Mouse (Mus musculus): ENCODE data around the gene Fut7. TPM values are rescaled to one million over a fixed set of nuclear protein-coding genes. Genes with fewer than 3 reads are reported as not detected.

Fut7 gene
- polyA plus RNA-seq, 1 experiment, result not detected

DNA sequence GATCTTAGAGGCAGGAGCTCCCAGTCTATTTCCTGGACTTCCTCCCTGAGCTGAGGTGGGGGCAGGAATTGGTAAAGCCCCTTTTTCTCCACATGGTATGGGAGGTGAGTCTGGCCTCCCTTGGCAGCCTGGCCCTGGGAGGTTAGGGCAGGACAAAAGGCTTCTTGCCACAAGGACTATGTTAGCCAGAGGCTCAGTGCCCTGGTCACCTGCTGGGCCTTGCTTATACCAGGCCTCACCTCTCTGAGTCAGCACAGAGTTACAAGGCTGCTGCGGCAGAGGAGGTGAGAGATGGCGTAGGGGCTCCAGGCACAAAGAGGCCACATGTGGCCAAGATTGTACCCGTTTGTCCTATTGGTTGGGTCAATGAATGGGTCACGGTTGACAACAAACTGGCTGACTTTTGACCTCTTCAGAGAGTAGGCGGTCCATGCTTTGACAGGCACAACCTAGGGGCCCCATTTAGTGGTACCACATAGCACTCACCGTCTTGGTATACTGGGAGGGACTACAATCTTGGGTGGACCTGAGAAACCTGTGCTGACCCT is 8.3 kb downstream of the Fut7 start:
- no peak overlapping the region for H3K27ac ChIP-seq (replicated peaks; ENCODE audit: low read depth, low read length)
- peaks cover 2% of the 10 kb centered on the region; the same call in 1 of the 2 replicates for H3K4me1 ChIP-seq (ENCODE audit: control insufficient read depth, insufficient read depth, insufficient read length, low read length)
- H3K4me3 ChIP-seq (ENCODE audit: insufficient read depth, low read depth, low read length), result no peak overlapping the region

DNA sequence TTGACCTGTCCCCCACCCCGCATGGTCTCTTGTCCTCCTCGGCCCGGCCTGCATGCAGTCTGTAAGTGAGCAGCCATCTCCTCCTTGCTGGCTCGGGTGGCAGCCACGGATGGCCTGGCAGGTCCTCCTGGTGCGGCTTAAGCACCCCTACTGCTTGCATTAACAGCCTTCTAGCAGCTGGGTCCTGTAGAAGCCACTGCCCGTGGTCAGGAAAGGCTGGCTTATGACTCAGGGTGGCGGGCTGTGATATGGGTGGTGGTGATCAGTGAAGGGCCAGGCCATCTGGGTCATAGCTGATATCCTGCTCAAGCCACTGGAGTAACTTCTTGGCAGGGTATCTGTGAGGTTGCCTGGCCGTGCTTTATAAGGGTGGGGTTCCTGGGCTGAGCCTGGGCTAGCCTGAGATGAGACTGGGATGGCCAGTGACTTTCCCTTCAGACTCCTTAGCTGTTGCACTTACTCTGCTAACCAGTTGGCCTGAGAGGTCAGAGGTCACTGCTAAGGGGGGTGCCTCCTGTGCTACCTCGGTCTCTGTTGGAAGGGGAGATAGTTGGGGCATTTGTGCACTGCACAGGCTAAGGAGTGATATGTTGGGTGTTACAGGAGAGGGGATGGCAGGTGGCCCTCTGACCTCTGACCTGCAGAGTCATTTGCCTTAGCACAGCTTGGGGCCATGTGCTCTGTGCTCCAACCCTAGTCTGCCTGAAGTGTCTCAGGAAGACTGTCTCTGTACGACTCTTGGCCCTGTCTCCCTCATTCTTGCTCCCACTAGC is 9.4 kb downstream of the Fut7 start:
- Histone ChIP-seq H3K4me1 (ENCODE audit: control insufficient read depth, insufficient read depth, insufficient read length, low read length) (peaks cover 2% of the 10 kb centered on the region; the same call in 1 of the 2 replicates), H3K27ac (replicated peaks; ENCODE audit: low read depth, low read length) (no peak overlapping the region), H3K4me3 (ENCODE audit: insufficient read depth, low read depth, low read length) (no peak overlapping the region)

DNA sequence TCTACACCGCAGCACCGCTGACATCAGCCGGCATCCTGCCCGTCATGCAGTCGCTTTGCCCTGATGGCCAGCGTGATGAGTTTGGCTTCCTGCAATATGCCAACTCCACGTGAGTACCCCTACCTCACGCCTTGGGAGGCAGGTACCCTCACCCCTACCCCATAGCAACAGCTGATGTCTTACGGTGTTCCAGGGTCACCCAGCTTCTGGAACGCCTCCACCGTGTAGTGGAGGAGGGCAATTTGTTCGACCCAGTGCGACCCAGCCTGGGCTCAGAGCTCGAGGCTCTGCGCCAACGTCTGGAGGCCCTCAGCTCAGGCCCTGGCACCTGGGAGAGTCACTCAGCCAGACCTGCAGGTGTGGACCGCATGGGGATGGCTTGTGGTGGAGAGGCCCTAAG is 10.0 kb downstream of the Fut7 start:
- H3K4me3 ChIP-seq (ENCODE audit: insufficient read depth, low read depth, low read length), result no peak overlapping the region
- H3K27ac ChIP-seq (replicated peaks; ENCODE audit: low read depth, low read length), result no peak overlapping the region
- peaks cover 2% of the 10 kb centered on the region; the same call in 1 of the 2 replicates for H3K4me1 ChIP-seq (ENCODE audit: control insufficient read depth, insufficient read depth, insufficient read length, low read length)

DNA sequence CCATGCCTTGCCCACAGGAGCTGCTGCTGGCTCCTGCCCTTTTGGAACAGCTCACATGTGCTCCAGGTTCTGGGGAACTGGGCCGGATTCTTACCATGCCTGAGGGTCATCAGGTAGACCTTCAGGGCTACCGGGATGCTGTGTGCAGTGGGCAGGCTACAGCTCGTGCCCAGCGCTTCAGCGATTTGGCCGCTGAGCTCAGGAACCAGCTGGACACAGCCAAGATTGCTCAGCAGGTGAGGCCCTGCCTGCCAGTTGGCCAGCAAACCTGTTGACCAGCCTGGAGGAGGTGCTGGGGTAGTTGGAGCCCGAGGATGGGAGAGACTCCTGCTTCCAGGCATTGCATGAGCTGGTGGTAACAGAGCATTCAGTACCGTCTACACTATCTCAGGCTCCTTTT is 11.2 kb downstream of the Fut7 start:
- H3K4me3 ChIP-seq (ENCODE audit: insufficient read depth, low read depth, low read length), result no peak overlapping the region
- no peak overlapping the region for H3K27ac ChIP-seq (replicated peaks; ENCODE audit: low read depth, low read length)
- H3K4me1 ChIP-seq (ENCODE audit: control insufficient read depth, insufficient read depth, insufficient read length, low read length), result no peaks in the 10 kb centered on the region

DNA sequence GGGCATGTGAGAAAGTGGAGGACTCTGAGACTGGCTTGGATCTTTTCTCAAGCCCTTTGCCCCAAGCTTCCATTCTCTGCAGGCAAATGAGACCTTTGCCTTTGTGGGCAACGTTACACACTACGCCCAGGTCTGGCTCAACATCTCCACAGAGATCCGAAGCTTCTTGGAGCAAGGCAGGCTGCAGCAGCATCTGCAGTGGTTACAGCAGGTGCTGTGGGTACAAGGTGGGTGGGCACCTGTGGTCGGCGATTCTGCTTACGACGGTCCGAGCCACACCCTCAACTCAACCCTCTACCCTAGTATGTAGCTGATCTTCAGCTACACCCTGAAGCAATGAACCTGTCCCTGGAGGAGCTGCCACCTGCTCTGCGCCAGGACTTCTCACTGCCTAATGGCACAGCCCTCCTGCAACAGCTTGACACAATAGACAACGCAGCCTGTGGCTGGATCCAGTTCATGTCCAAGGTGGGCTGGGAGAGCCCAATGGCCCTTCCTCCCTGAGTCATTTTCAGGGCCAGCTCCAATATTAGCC is 13.3 kb downstream of the Fut7 start:
- no peak overlapping the region for H3K27ac ChIP-seq (replicated peaks; ENCODE audit: low read depth, low read length)
- H3K4me1 ChIP-seq (ENCODE audit: control insufficient read depth, insufficient read depth, insufficient read length, low read length), result no peaks in the 10 kb centered on the region
- no peak overlapping the region for H3K4me3 ChIP-seq (ENCODE audit: insufficient read depth, low read depth, low read length)

DNA sequence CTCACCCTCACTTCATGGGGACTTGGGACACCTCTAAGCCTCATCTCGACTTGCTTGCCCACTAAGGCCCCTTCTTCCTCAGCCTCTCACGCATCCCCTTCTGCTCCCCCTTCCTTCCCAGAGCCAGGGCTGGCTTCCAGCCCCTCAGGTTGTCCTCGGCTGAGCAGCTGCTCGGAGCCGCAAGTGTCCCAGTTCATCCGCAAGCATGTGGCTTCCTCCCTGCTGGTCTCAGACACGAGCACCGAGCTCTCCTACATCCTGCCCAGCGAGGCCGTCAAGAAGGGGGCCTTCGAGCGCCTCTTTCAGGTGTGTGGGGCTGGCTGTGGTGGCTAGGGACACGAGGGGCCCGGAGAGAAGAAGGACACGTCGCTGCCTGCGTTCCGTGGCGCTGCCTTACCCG is 18.0 kb downstream of the Fut7 start:
- no peak overlapping the region for H3K27ac ChIP-seq (replicated peaks; ENCODE audit: low read depth, low read length)
- no peaks in the 10 kb centered on the region for H3K4me1 ChIP-seq (ENCODE audit: control insufficient read depth, insufficient read depth, insufficient read length, low read length)
- H3K4me3 ChIP-seq (ENCODE audit: insufficient read depth, low read depth, low read length), result no peak overlapping the region

DNA sequence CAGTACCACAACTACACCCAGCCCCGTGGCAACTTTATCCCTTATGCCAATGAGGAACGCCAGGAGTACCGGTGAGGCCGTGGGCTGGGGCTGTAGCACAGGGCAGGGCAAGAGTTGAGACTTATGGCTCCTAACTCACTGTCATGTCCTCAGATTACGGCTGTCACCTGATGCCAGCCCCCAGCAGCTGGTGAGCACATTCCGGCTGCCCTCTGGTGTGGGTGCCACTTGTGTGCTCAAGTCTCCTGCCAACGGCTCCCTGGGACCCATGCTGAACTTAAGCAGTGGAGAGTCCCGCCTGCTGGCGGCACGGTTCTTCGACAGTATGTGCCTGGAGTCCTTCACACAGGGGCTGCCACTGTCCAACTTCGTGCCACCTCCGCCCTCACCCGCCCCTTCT is 19.6 kb downstream of the Fut7 start:
- Histone ChIP-seq H3K4me1 (ENCODE audit: control insufficient read depth, insufficient read depth, insufficient read length, low read length) (no peaks in the 10 kb centered on the region), H3K27ac (replicated peaks; ENCODE audit: low read depth, low read length) (no peak overlapping the region), H3K4me3 (ENCODE audit: insufficient read depth, low read depth, low read length) (no peak overlapping the region)

DNA sequence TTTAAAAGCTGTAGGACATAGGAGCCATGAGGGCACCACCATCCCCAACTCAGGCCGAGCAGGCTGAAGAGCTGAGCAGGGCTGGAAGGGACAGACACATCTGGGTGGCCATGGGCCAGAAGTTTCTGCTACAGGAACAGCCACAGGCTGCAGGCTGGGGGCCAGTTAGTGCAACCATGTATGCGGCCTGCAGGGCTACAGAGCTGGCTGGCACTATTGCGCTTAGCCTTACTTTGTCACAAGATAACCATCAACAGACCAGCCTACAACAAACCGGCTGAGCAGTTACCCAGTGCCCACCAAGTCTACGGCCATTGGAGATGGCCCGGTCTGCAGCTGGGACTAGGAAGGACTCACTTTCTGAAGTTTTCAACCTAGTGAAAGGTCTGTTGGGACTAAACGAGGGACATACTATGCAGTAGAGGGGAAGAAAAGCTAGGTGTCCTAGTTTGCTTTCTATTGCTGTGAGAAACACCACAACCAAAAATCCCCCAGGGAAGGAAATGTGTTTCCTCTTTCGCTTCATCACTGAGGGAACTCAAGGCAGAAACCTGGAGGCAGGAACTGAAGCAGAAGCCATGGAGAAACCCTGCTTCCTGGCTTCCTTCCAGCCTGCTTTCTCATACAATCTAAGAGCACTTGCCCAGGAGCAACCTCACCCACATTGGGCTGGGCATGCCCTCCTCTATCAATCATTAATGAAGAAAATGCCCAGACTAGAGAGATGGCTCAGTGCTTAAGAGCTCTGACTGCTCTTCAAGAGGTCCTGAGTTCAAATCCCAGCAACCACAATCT is 28.0 kb downstream of the Fut7 start:
- no peak overlapping the region for H3K4me3 ChIP-seq (ENCODE audit: insufficient read depth, low read depth, low read length)
- H3K4me1 ChIP-seq (ENCODE audit: control insufficient read depth, insufficient read depth, insufficient read length, low read length), result no peaks in the 10 kb centered on the region
- no peak overlapping the region for H3K27ac ChIP-seq (replicated peaks; ENCODE audit: low read depth, low read length)

DNA sequence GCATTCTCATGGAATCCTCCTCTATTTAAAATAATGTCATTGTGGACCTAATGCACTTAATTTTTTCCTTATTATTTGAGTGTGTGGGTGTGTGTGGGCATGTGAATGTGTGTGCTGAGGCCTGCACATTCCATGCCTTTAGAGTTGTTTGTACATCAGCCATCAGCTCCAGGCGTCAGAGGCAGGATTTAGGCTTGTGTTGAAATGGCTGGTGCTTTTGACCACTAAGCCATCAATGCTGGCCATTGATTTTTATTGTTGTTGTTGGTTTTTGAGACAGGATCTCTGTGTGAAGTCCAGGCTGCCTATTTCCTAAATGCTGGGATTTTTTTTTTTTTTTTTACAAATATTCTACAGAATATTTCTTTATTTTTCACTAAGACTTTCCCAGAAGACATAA is 29.9 kb downstream of the Fut7 start:
- Histone ChIP-seq H3K27ac (replicated peaks; ENCODE audit: low read depth, low read length) (no peak overlapping the region), H3K4me3 (ENCODE audit: insufficient read depth, low read depth, low read length) (no peak overlapping the region), H3K4me1 (ENCODE audit: control insufficient read depth, insufficient read depth, insufficient read length, low read length) (no peaks in the 10 kb centered on the region; the same call in 1 of the 2 replicates)

DNA sequence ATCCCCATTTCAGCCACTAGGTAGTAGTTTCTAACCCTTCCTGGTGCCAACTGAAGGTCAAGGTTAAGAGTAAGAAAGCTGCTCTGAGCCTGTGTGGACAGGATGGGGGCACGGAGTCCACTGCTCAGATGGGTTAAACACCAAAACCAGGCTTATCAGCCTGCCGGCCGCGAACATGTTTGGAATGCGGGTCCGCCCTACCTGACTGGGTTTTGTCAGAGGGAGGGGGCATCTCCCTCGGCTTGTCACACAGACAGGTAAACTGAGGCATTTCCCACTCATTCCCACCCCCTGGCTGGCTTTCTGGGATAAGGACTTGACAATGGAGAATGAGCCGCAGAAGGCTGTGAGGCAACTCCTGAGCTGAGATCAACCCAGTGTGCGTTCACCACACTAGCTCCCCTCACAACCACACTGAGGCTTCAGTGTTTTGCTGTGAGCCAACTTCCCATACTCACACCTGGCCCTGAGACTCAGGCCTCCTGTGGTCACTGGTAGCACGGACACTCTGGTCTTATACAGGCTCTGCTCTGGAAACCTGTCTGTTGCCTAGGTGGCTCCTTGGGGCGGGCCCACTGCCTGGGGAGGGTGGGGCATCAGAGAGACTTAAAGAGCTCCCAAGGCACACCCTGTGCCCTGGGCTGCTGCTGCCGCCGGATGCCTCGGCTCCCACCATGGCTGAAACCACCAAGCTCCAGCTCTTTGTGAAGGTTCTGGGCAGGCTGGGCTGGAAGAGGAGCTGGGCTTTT is 33.3 kb downstream of the Fut7 start, which contains the start of gene Clic3:
Gene Clic3 (plus strand): TSS at position 634 of the 749 bp plus-strand sequence.
- Histone ChIP-seq H3K4me1 (ENCODE audit: control insufficient read depth, insufficient read depth, insufficient read length, low read length) (peaks cover 3% of the 10 kb centered on the region), H3K27ac (replicated peaks; ENCODE audit: low read depth, low read length) (no peak within 1 kb of the TSS), H3K4me3 (ENCODE audit: insufficient read depth, low read depth, low read length) (no peak within 1 kb of the TSS)

DNA sequence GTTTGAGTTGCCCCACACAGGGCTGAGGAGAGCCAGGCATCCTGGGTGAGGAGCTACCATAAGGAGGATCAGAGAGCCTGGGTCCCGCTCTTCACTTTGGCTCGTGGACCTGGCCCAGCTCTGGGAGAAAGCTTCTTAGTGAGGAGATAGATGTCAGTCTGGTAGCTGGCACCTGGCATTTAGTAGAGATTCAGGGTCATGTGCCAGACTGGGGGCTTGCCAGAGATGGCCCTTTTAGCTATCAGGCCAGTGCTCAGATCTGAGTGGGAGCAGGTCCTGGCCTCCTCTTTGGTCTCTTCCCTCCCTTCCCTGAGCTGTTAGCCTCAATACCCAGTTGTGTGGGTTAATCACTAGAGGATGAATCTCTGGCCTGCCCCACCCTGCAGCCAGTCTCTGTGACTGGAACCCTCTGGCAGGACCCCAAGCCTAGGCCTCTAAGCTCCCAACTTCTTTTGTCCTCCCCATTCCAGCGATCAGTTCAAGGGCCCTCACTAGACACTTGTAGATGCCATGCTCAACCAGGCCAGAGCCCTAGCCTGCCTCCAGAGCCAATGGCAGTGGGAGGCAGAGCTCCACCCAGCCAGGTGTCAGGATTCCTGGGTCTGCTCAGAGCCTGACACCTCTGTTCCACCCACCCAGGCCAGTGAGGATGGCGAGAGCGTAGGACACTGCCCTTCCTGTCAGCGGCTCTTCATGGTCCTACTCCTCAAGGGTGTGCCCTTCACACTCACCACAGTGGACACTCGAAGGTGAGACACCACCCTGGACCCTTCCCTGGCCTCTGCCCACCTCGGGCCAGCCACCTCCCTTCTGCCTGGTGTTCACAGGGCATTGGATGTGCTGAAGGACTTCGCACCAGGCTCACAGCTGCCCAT is 34.2 kb downstream of the Fut7 start:
- Histone ChIP-seq H3K27ac (replicated peaks; ENCODE audit: low read depth, low read length) (no peak overlapping the region), H3K4me3 (ENCODE audit: insufficient read depth, low read depth, low read length) (no peak overlapping the region), H3K4me1 (ENCODE audit: control insufficient read depth, insufficient read depth, insufficient read length, low read length) (peaks cover 10% of the 10 kb centered on the region)

DNA sequence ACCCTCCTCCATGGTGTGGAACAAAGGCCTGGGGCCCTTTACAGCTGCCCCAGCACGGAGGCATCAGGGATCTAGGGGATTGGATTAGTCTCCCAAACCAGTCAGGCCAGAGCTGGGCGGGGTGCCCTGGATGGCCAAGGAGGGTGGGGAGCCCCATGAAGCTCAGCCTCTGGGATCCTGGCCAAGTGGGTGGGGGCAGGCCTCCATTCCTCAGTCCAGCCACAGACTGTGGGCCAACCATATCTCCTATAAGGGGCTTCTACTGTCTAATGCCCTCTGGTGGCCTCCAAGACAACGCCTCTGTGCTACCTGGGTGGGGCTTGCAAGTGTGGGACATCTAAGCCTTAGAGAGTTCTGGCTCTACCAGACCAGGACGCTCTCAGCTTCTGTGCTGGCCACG is 35.8 kb downstream of the Fut7 start:
- Histone ChIP-seq H3K27ac (replicated peaks; ENCODE audit: low read depth, low read length) (no peak overlapping the region), H3K4me1 (ENCODE audit: control insufficient read depth, insufficient read depth, insufficient read length, low read length) (peaks cover 10% of the 10 kb centered on the region), H3K4me3 (ENCODE audit: insufficient read depth, low read depth, low read length) (peak overlapping the region; percentile 96; the same call in 1 of the 2 replicates)

DNA sequence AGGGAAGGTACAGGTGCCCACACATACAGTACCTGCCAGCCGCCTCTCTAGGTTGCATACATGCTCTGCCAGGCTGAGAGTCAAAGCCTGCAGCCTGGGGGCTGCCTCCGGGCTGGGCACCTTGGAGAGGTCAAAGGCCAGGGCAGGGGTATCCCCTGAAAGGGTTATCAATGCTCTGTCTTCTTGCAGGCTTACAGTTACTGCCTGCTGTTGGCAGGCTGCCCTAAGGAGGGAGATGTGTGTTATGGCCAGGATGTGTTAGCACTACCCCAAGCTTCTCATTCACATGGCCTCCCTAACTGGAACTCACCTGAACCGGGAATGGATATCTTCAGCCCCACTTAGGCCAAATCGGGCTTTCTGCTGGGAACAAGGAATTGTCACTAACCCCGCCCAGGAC is 37.1 kb downstream of the Fut7 start:
- Histone ChIP-seq H3K4me3 (ENCODE audit: insufficient read depth, low read depth, low read length) (peak overlapping the region; percentile 96), H3K4me1 (ENCODE audit: control insufficient read depth, insufficient read depth, insufficient read length, low read length) (peaks cover 12% of the 10 kb centered on the region), H3K27ac (replicated peaks; ENCODE audit: low read depth, low read length) (peak overlapping the region; percentile 90)
